Mouse (Mus musculus) limb, embryonic 11.5 days (tissue): ENCODE data around the gene Ttc9. TPM values are rescaled to one million over a fixed set of nuclear protein-coding genes. Genes with fewer than 3 reads are reported as not detected.

Source experiments
- ATAC-seq: fragments of 200-750 bp; cut with Nextera tagmentation; 2 replicates; pipeline ENCODE4 v1.8.0; 2017; ENCODE audit warnings: low read depth; ENCODE audit not compliant: insufficient number of reproducible peaks, low FRiP score, low TSS enrichment
- DNase-seq: peaks from one replicate; pipeline ENCODE4 v3.0.0-alpha.2; 2015; ENCODE audit warnings: low spot score
- H3K27ac ChIP-seq: fragments of 300-500 bp; sonication (generic); replicated peaks from 2 replicates; pipeline ENCODE4 v1.5.1; 2014; ENCODE audit warnings: low read depth, mild to moderate bottlenecking, low read length
- H3K27me3 ChIP-seq: fragments of 300-500 bp; sonication (generic); 2 replicates; pipeline ENCODE4 v1.6.1; 2014; ENCODE audit warnings: mild to moderate bottlenecking, low read length, mixed read lengths; ENCODE audit not compliant: control insufficient read depth, insufficient read depth
- H3K36me3 ChIP-seq: fragments of 300-500 bp; sonication (generic); 2 replicates; pipeline ENCODE4 v1.6.1; 2014; ENCODE audit warnings: mild to moderate bottlenecking, low read length, moderate library complexity, mixed read lengths; ENCODE audit not compliant: control insufficient read depth, insufficient read depth
- H3K4me1 ChIP-seq: fragments of 300-500 bp; sonication (generic); 2 replicates; pipeline ENCODE4 v1.6.1; 2014; ENCODE audit warnings: low read length, mixed read lengths; ENCODE audit not compliant: control insufficient read depth, insufficient read depth
- H3K4me2 ChIP-seq: fragments of 300-500 bp; sonication (generic); 2 replicates; pipeline ENCODE4 v1.6.1; 2014; ENCODE audit warnings: low read depth, mild to moderate bottlenecking, moderate library complexity; ENCODE audit not compliant: severe bottlenecking
- H3K4me3 ChIP-seq: fragments of 300-500 bp; sonication (generic); 2 replicates; pipeline ENCODE4 v1.5.1; 2014; ENCODE audit warnings: low read depth, low read length
- H3K9ac ChIP-seq: fragments of 300-500 bp; sonication (generic); 2 replicates; pipeline ENCODE4 v1.6.1; 2014; ENCODE audit warnings: mild to moderate bottlenecking, low read length
- H3K9me3 ChIP-seq: fragments of 300-500 bp; sonication (generic); 2 replicates; pipeline ENCODE4 v1.6.1; 2016; ENCODE audit warnings: low read length; ENCODE audit not compliant: control insufficient read depth
- WGBS: fragments of 180-500 bp; shearing (Covaris S2); extraction: QIAGEN DNeasy Blood & Tissue Kit; methylation state at CpG from one replicate; pipeline ENCODE4 v1.1.7; 2014; 5-methylcytosine and 5-hydroxymethylcytosine counted together
- polyA plus RNA-seq: library from polyadenylated mRNA; unstranded; fragments of >200 nt; fragmentation: Nextera tagmentation; extraction: Ambion mirVana; gene quantifications from 2 replicates; pipeline ENCODE4 v1.2.1, GENCODE M21; 2014

Ttc9 gene
- polyA plus RNA-seq, 1 experiment from 2014 or later, result 0.35 TPM

DNA sequence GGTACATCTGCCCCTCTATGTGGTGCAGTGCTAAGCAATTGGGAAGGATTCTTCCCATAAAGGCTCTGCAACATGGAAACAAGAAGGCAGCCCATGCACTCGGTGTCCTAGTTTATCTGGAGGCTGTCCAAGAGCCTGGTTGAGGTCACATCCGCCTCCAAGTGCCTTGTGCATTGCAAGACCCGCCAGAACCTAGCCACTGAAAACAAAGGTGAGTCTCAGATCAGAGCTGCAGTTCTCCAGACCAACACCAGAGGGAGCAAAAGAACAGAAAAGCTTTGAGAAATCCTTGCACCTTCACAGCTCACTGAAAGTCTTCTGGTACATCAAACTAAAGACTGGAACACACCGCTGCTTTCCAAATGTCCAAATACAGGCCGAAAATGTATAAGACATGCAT is 11.7 kb upstream of the Ttc9 start:
- no peak overlapping the region for H3K27ac ChIP-seq
- ATAC-seq (no peak), DNase-seq (peak; percentile 85)
- H3K36me3 ChIP-seq, result no peaks in the 10 kb centered on the region
- 20% methylated on average over 5 of the region's 5 CpGs for WGBS
- no peaks in the 10 kb centered on the region for H3K4me1 ChIP-seq
- no peaks in the 10 kb centered on the region for H3K9me3 ChIP-seq
- H3K27me3 ChIP-seq, result no peaks in the 10 kb centered on the region
- no peak overlapping the region for H3K4me3 ChIP-seq
- no peak overlapping the region for H3K9ac ChIP-seq
- H3K4me2 ChIP-seq, result no peak overlapping the region

DNA sequence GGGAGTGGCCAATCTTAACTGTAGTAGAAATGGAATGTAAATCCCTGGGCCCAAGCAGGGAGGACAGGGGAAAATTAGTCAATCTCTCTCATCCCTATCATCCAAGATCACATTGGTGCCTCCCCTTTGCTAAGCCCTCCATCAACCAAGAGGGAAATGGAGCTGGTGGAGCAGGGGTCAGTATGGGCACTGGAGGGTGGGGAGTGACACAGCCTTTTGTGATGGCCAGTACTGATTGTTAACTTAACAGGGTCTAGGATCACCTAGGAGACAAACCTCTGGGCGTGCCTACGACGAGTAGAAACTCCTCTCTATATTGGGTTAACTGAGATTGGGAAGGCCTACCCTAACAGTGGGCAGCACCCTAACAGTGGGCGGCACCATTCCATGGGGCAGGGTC is 7.7 kb upstream of the Ttc9 start:
- WGBS, result 67% methylated on average over 4 of the region's 4 CpGs
- H3K36me3 ChIP-seq, result no peaks in the 10 kb centered on the region
- no peaks in the 10 kb centered on the region for H3K27me3 ChIP-seq
- H3K4me2 ChIP-seq, result no peak overlapping the region
- no peaks in the 10 kb centered on the region for H3K9me3 ChIP-seq
- no peaks in the 10 kb centered on the region for H3K4me1 ChIP-seq
- ATAC-seq, result no peak
- no peak overlapping the region for H3K4me3 ChIP-seq
- no peak overlapping the region for H3K27ac ChIP-seq
- DNase-seq, result no peak
- no peak overlapping the region for H3K9ac ChIP-seq

DNA sequence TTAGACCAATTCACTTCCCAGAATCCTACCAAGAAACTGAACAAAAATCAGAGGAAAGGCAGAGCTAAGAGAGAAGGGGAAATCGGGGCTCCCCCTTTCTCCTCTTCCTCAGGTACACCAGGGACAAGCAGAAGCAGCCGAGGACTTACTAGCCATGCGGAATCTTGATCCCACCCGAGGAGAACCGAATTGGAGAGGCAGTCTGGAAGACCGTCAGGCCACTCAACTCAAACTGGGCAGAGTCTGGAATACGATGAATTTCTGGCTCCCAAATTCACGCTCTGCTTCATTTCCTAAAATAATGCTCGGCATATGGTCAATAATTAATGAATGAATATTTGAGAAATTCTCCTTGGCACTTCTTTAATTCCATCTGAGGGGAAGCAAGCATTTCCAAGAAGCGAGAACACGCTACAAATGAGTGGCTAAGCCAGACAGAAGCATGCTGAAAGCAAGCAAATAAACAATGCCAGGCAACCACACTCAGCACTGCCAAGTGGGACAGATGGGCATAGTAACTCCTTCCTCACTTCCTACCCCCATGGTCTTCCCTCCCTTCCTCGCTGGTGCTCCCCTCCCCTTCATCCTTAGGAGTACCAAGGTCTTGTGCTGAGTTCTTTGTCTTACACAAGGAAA is 4.7 kb upstream of the Ttc9 start:
- Histone ChIP-seq H3K9me3 (no peaks in the 10 kb centered on the region), H3K36me3 (no peaks in the 10 kb centered on the region), H3K4me3 (no peak overlapping the region), H3K4me2 (no peak overlapping the region), H3K4me1 (no peaks in the 10 kb centered on the region), H3K27me3 (peaks cover 24% of the 10 kb centered on the region), H3K27ac (no peak overlapping the region), H3K9ac (no peak overlapping the region)
- ATAC-seq, result no peak
- 74% methylated on average over 12 of the region's 12 CpGs for WGBS
- DNase-seq, result no peak

DNA sequence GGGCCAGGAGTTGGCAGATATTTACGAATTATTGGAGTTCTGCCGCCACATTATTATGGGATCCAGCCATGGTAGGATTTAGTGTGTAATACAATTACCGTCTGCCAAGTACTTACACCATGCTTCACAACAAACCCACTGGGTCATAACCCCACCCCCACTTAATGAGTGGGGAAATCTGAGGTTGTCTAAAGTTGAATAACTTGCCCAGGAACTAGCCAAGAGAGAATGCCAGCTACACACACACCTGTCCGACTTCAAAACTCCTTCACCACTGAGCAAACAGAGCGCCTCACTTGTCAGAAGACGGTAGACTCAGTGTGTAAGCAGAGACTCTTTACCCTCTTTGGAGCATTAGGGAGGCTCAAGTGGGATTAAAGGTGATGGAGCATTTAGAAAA is 3.6 kb upstream of the Ttc9 start:
- Histone ChIP-seq H3K9ac (no peak overlapping the region), H3K4me2 (no peak overlapping the region), H3K36me3 (no peaks in the 10 kb centered on the region), H3K27ac (no peak overlapping the region), H3K27me3 (peaks cover 35% of the 10 kb centered on the region), H3K4me3 (no peak overlapping the region), H3K9me3 (no peaks in the 10 kb centered on the region), H3K4me1 (peaks cover 3% of the 10 kb centered on the region; the same call in 1 of the 2 replicates)
- DNase-seq (no peak), ATAC-seq (no peak)
- 80% methylated on average over 6 of the region's 6 CpGs for WGBS

DNA sequence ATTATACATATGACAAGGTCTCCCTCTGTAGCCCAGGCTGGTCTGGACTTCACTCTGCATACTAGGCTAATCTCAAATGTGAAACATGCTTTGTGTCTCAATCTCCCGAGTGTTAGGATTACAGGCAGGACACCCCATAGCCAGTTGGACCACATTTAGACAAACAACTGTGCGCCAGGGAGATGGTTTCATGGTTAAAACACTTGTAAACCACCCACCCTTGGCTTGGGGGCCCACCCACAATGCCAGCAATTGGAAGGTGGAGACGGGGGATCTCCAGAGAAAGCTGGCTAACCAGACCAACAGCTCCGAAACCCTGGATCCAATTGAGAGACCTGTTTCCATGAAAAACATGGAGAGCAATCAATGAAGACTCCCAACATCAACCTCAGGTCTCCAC is 3.0 kb upstream of the Ttc9 start:
- no peak for DNase-seq
- no peak overlapping the region for H3K4me3 ChIP-seq
- H3K27me3 ChIP-seq, result peaks cover 41% of the 10 kb centered on the region
- H3K4me1 ChIP-seq, result peaks cover 3% of the 10 kb centered on the region; the same call in 1 of the 2 replicates
- H3K9ac ChIP-seq, result no peak overlapping the region
- H3K4me2 ChIP-seq, result no peak overlapping the region
- no peaks in the 10 kb centered on the region for H3K9me3 ChIP-seq
- WGBS, result 84% methylated on average over 4 of the region's 4 CpGs
- no peak for ATAC-seq
- H3K27ac ChIP-seq, result no peak overlapping the region
- no peaks in the 10 kb centered on the region for H3K36me3 ChIP-seq

DNA sequence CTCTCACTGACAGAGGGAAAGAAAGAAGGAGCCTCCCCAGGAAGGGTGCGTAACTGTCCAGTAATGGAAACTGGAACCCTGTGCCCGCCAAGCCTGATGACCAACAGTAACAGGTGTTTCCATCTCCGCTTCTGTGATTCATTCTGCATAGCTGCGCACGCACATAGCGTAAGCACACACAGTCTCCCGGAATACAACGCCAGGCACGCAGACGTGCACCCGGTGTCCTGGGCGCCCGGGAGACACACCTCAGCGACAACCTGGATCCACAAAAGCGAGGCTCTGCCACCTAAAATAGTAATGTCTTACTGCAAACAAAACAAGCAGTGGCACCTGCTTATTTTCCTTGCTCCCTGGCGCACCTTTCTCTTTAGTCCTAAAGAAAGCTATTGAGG is 532 bp upstream of the Ttc9 start:
- WGBS, result 3% methylated on average over 16 of the region's 16 CpGs
- ATAC-seq, result no peak
- H3K4me1 ChIP-seq, result peaks cover 3% of the 10 kb centered on the region; the same call in 1 of the 2 replicates

DNA sequence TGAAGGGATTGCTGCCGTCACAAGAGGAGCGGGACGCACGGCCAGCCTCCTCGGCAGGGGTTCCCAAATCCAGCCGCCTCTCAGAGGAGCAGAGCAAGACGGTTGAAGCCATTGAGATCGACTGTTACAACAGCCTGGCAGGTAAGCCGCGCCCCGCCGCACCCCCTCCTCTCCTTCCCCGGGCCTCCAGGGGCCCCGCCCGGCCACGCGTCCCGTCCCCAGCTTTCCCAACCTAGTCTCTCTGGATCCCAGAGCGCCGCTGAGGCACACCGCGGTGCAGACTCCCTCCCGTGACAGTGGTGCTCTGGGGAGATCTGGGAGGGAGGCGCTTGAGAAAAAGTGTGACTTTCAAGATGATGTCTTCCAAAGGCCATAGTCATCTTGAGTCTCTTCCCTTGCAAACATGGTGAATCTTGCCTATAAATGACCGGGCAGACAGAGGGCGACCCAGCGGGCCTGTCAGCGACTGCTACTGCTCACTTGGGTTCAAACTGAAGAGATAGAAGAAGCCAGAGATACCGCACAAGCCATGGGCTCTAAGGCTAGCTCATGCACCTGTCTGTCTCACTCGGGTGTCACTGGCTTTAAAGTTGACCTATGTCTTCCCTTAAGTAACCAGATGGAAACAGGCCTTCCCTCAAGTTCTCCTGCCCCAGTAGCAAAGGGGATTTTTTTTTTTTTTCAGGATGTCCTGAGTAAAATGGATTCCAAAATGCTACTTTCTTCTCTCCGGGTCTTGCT is 782 bp downstream of the Ttc9 start:
- ATAC-seq, result no peak
- Histone ChIP-seq H3K9ac (peak overlapping the region; percentile 48; the same call in 1 of the 2 replicates), H3K27me3 (peaks cover 47% of the 10 kb centered on the region), H3K27ac (no peak overlapping the region), H3K4me2 (peak overlapping the region; percentile 94), H3K4me1 (peaks cover 3% of the 10 kb centered on the region; the same call in 1 of the 2 replicates), H3K9me3 (no peaks in the 10 kb centered on the region), H3K4me3 (peak overlapping the region; percentile 45), H3K36me3 (no peaks in the 10 kb centered on the region)
- WGBS, result 2% methylated on average over 31 of the region's 31 CpGs
- peak; percentile 54 for DNase-seq

More for the DNA sequence above, 532 bp upstream of the Ttc9 start:
- H3K9me3 ChIP-seq, result no peaks in the 10 kb centered on the region
- peaks cover 47% of the 10 kb centered on the region for H3K27me3 ChIP-seq
- peak overlapping the region; percentile 94 for H3K4me2 ChIP-seq
- H3K27ac ChIP-seq, result no peak overlapping the region
- DNase-seq, result peak; percentile 40
- H3K4me3 ChIP-seq, result peak overlapping the region; percentile 45
- no peaks in the 10 kb centered on the region for H3K36me3 ChIP-seq
- H3K9ac ChIP-seq, result no peak overlapping the region

DNA sequence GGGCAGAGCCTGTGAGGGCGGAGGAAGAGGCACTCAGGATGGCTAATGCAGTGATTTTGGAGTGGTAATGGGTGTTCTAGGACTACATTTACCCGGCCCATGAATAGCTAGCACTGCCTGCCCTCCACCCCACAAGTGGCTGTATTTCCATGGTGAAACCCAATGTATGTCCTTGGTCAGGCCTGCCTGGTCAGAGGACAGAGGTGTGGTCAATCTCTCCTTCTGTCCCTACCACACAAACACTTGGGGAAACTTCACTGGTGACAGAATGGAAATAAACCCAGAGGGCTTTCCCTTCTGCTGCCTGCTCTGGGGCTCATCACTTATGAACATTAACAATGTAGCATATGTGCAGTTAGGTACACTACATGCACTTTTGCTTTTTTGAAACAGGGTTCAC is 2.2 kb downstream of the Ttc9 start:
- H3K36me3 ChIP-seq, result no peaks in the 10 kb centered on the region
- 73% methylated on average over 2 of the region's 2 CpGs for WGBS
- H3K9me3 ChIP-seq, result no peaks in the 10 kb centered on the region
- no peak overlapping the region for H3K9ac ChIP-seq
- DNase-seq (no peak), ATAC-seq (no peak)
- H3K27me3 ChIP-seq, result peaks cover 47% of the 10 kb centered on the region
- H3K27ac ChIP-seq, result no peak overlapping the region
- no peak overlapping the region for H3K4me3 ChIP-seq
- H3K4me2 ChIP-seq, result no peak overlapping the region
- H3K4me1 ChIP-seq, result peaks cover 3% of the 10 kb centered on the region; the same call in 1 of the 2 replicates
